Mouse (Mus musculus): ENCODE measurements around the gene Arl4a.

The Arl4a gene

GRCm38 (mm10) chr12:39956396-39956795 is 81.4 kb downstream of the Arl4a start:
- DNase-seq: peak; percentile 7
